Mouse (Mus musculus): ENCODE measurements around the gene Tgtp2. TPM values are rescaled to one million over a fixed set of nuclear protein-coding genes. Genes with fewer than 3 reads are reported as not detected.
"Not testable (repeated sequence)": the region's sequence is repeated elsewhere in the genome, so short reads cannot be mapped to it uniquely, and the experiment has no call there.

Tgtp2 gene
- total and polyA plus RNA-seq, 2 experiments from 2014 or later: not detected

GRCm38 (mm10) chr11:49077012-49077411, 13.0 kb upstream of the Tgtp2 start:
- Histone ChIP-seq H3K36me3 (ENCODE audit: insufficient read depth) (no peaks in the 10 kb centered on the region), H3K27ac (ENCODE audit: low read depth, low read length) (no peak overlapping the region), H3K4me1 (ENCODE audit: insufficient read depth) (no peaks in the 10 kb centered on the region), H3K4me2 (ENCODE audit: low read depth) (no peak overlapping the region), H3K27me3 (ENCODE audit: insufficient read depth, low read length) (no peaks in the 10 kb centered on the region), H3K4me3 (ENCODE audit: low read depth, low read length) (no peak overlapping the region), H3K9ac (no peak overlapping the region), H3K9me3 (ENCODE audit: low read length) (no peaks in the 10 kb centered on the region)
- no peak for ATAC-seq
- no peak for TF ChIP-seq CTCF (IDR thresholded peaks at IDR 0.05; ENCODE audit: low read depth)
- 69% methylated on average over 1 of the region's 1 CpGs for WGBS
- no peak for DNase-seq

DNA sequence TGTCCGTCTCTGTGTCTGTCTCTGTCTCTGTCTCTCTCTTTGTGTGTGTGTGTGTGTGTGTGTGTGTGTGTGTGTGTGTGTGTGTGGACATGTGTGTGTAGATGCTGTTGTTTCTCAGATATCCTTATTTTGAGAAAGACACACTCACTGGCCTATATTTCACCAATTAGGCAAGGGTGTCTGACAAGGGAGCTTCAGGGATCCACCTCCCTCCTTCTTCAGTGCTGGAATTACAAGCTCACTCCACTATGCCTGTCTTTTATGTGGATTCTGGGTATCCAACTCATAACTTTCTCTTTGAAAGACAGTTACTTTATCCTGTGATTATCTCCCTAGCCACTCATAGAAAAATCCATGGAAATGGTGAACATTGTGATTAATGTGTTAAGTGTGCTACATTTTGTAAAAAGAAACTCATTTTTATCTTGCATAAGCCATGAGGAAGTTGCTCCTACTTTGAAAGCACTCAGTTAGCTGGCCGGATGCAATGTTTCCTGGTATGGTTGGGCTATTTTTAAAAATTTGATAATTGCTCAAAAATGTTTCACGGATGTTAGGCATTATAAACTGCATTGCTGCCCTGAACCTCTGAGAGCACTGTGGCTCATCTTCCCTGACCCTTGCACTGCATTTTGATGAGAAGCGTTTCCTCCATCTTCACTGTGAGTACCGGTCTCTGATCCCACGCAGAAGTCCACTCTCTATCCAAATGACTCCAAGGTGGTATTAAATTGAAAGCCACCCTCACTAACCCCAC, 12.2 kb upstream of the Tgtp2 start, which contains the start of gene Ifi47:
Gene Ifi47, plus strand, starts transcription at position 587 of the 757 bp plus-strand sequence.
- H3K36me3 ChIP-seq (ENCODE audit: insufficient read depth); H3K4me2 ChIP-seq (ENCODE audit: low read depth); H3K27me3 ChIP-seq (ENCODE audit: insufficient read depth, low read length): not testable (repeated sequence)

GRCm38 (mm10) chr11:49068358-49068757, 4.4 kb upstream of the Tgtp2 start:
- no peaks in the 10 kb centered on the region for H3K36me3 ChIP-seq (ENCODE audit: insufficient read depth)
- no peaks in the 10 kb centered on the region for H3K9me3 ChIP-seq (ENCODE audit: low read length)
- no peaks in the 10 kb centered on the region for H3K27me3 ChIP-seq (ENCODE audit: insufficient read depth, low read length)
- no peak overlapping the region for H3K27ac ChIP-seq (ENCODE audit: low read depth, low read length)
- 98% methylated on average over 1 of the region's 1 CpGs for WGBS
- no peak for TF ChIP-seq CTCF (IDR thresholded peaks at IDR 0.05; ENCODE audit: low read depth)
- no peak overlapping the region for H3K4me3 ChIP-seq (ENCODE audit: low read depth, low read length)
- H3K9ac ChIP-seq: no peak overlapping the region
- H3K4me2 ChIP-seq (ENCODE audit: low read depth): no peak overlapping the region
- ATAC-seq: no peak
- no peak for DNase-seq
- H3K4me1 ChIP-seq (ENCODE audit: insufficient read depth): no peaks in the 10 kb centered on the region

More for the DNA sequence above, 12.2 kb upstream of the Tgtp2 start, which contains the start of gene Ifi47:
- H3K27ac ChIP-seq (ENCODE audit: low read depth, low read length); H3K4me3 ChIP-seq (ENCODE audit: low read depth, low read length); DNase-seq; H3K4me1 ChIP-seq (ENCODE audit: insufficient read depth); H3K9ac ChIP-seq; H3K9me3 ChIP-seq (ENCODE audit: low read length); ATAC-seq: not testable (repeated sequence)
- WGBS: 80% methylated on average over 6 of the region's 6 CpGs

- ATAC-seq: not testable (repeated sequence)
Observed at GRCm38 (mm10) chr11:49061865-49062264, 2.1 kb downstream of the Tgtp2 start.

GRCm38 (mm10) chr11:49060061-49060460, 3.9 kb downstream of the Tgtp2 start:
- not testable (repeated sequence) for H3K9me3 ChIP-seq (ENCODE audit: low read length); H3K4me1 ChIP-seq (ENCODE audit: insufficient read depth); DNase-seq; H3K4me2 ChIP-seq (ENCODE audit: low read depth); H3K27ac ChIP-seq (ENCODE audit: low read depth, low read length); H3K36me3 ChIP-seq (ENCODE audit: insufficient read depth); ATAC-seq; H3K27me3 ChIP-seq (ENCODE audit: insufficient read depth, low read length); H3K9ac ChIP-seq; H3K4me3 ChIP-seq (ENCODE audit: low read depth, low read length)
- WGBS: 46% methylated on average over 2 of the region's 3 CpGs

More at GRCm38 (mm10) chr11:49061865-49062264, 2.1 kb downstream of the Tgtp2 start:
- not testable (repeated sequence) for H3K27me3 ChIP-seq (ENCODE audit: insufficient read depth, low read length); H3K4me1 ChIP-seq (ENCODE audit: insufficient read depth); DNase-seq; H3K9me3 ChIP-seq (ENCODE audit: low read length); H3K27ac ChIP-seq (ENCODE audit: low read depth, low read length); H3K4me2 ChIP-seq (ENCODE audit: low read depth); H3K9ac ChIP-seq; H3K4me3 ChIP-seq (ENCODE audit: low read depth, low read length); H3K36me3 ChIP-seq (ENCODE audit: insufficient read depth)
- WGBS: 92% methylated on average over 2 of the region's 2 CpGs

GRCm38 (mm10) chr11:49051894-49052293, 12.1 kb downstream of the Tgtp2 start:
- not testable (repeated sequence) for DNase-seq; H3K27me3 ChIP-seq (ENCODE audit: insufficient read depth, low read length); H3K4me2 ChIP-seq (ENCODE audit: low read depth); H3K27ac ChIP-seq (ENCODE audit: low read depth, low read length); ATAC-seq; H3K9ac ChIP-seq; H3K9me3 ChIP-seq (ENCODE audit: low read length); H3K4me1 ChIP-seq (ENCODE audit: insufficient read depth); H3K36me3 ChIP-seq (ENCODE audit: insufficient read depth); H3K4me3 ChIP-seq (ENCODE audit: low read depth, low read length)
- WGBS: no CpG with 5 or more reads among the region's 5 CpGs

GRCm38 (mm10) chr11:49051093-49051891, 12.7 kb downstream of the Tgtp2 start, which contains the start of gene 9930111J21Rik2:
9930111J21Rik2 (minus strand) TSS chr11:49051242.
- not testable (repeated sequence) for H3K27me3 ChIP-seq (ENCODE audit: insufficient read depth, low read length); H3K9ac ChIP-seq; ATAC-seq; H3K27ac ChIP-seq (ENCODE audit: low read depth, low read length); DNase-seq; H3K4me1 ChIP-seq (ENCODE audit: insufficient read depth); H3K9me3 ChIP-seq (ENCODE audit: low read length); H3K4me2 ChIP-seq (ENCODE audit: low read depth); H3K4me3 ChIP-seq (ENCODE audit: low read depth, low read length); H3K36me3 ChIP-seq (ENCODE audit: insufficient read depth)
- 73% methylated on average over 1 of the region's 6 CpGs for WGBS

DNA sequence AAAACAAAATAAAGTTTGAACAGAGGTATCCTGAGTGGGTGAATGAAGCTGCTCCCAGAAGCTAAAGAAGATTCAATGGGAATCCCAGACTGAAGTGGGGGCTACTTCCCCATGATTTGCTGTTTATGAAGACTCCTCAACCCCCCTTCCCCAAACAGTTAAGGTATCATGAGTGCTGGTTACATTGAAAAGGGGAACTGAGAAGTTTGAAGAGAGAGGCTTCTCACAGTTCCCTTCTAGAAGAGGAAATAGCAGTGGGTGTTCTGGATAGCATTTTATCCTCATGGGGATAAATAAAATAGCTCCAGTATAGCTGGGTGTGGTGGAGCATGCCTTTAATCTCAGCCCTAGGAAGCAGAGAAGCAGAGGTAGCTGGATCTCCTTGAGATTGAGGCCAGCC, 13.9 kb downstream of the Tgtp2 start:
- DNase-seq; H3K27me3 ChIP-seq (ENCODE audit: insufficient read depth, low read length); H3K27ac ChIP-seq (ENCODE audit: low read depth, low read length); H3K9ac ChIP-seq; H3K4me1 ChIP-seq (ENCODE audit: insufficient read depth); ATAC-seq; H3K9me3 ChIP-seq (ENCODE audit: low read length); H3K36me3 ChIP-seq (ENCODE audit: insufficient read depth); H3K4me3 ChIP-seq (ENCODE audit: low read depth, low read length); H3K4me2 ChIP-seq (ENCODE audit: low read depth): not testable (repeated sequence)

DNA sequence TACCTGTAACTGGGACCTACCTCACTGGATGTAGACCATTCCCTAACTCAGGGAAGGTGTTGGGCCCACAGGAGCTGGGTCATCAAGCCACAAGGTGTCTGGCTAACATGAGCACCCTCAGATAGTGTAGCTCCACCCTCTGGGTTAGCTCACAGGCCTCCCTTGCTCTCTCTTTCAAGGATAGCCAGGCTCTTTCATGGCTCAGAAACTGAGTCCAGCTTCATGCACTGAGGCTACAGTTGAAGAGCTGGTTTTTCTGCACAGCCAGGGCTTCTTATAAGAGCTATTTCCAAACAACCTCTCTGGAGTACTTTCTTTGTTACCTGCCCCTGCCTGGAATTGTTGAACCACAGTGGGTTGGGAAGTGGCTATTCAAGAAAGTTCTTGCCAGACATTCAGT, 51.9 kb downstream of the Tgtp2 start:
- not testable (repeated sequence) for H3K4me3 ChIP-seq (ENCODE audit: low read depth, low read length); H3K36me3 ChIP-seq (ENCODE audit: insufficient read depth); H3K9ac ChIP-seq; H3K4me2 ChIP-seq (ENCODE audit: low read depth); H3K27me3 ChIP-seq (ENCODE audit: insufficient read depth, low read length); H3K4me1 ChIP-seq (ENCODE audit: insufficient read depth); ATAC-seq; DNase-seq; H3K9me3 ChIP-seq (ENCODE audit: low read length); H3K27ac ChIP-seq (ENCODE audit: low read depth, low read length)
